Mouse (Mus musculus) forebrain, embryonic 11.5 days (tissue): Measurements from ENCODE around the gene Nrbf2. TPM values are rescaled to one million over a fixed set of nuclear protein-coding genes. Genes with fewer than 3 reads are reported as not detected.

Source experiments
- ATAC-seq: fragments of 200-750 bp; cut with Nextera tagmentation; replicated peaks from 2 replicates; pipeline ENCODE4 v1.8.0; 2017; ENCODE audit warnings: moderate TSS enrichment; ENCODE audit not compliant: low FRiP score
- DNase-seq: peaks from one replicate; pipeline ENCODE4 v3.0.0-alpha.2; 2017; ENCODE audit warnings: low spot score
- H3K27ac ChIP-seq: fragments of 300-500 bp; sonication (generic); 2 replicates; pipeline ENCODE4 v1.5.1; 2014; ENCODE audit warnings: low read depth, low read length
- H3K27me3 ChIP-seq: fragments of 300-500 bp; sonication (generic); 2 replicates; pipeline ENCODE4 v1.6.1; 2014; ENCODE audit warnings: mild to moderate bottlenecking, low read length, mixed read lengths; ENCODE audit not compliant: control insufficient read depth, insufficient read depth
- H3K36me3 ChIP-seq: fragments of 300-500 bp; sonication (generic); 2 replicates; pipeline ENCODE4 v1.6.1; 2014; ENCODE audit warnings: mild to moderate bottlenecking, low read length, moderate library complexity, mixed read lengths; ENCODE audit not compliant: control insufficient read depth, insufficient read depth
- H3K4me1 ChIP-seq: fragments of 300-500 bp; sonication (generic); replicated peaks from 2 replicates; pipeline ENCODE4 v1.6.1; 2014; ENCODE audit warnings: low read length, mixed read lengths; ENCODE audit not compliant: control insufficient read depth, insufficient read depth
- H3K4me2 ChIP-seq: fragments of 300-500 bp; sonication (generic); 2 replicates; pipeline ENCODE4 v1.6.1; 2014; ENCODE audit warnings: low read depth, mild to moderate bottlenecking, low read length, moderate library complexity, mixed read lengths; ENCODE audit not compliant: severe bottlenecking
- H3K4me3 ChIP-seq: fragments of 300-500 bp; sonication (generic); 2 replicates; pipeline ENCODE4 v1.5.1; 2014; ENCODE audit warnings: low read depth, low read length
- H3K9ac ChIP-seq: fragments of 300-500 bp; sonication (generic); 2 replicates; pipeline ENCODE4 v1.6.1; 2014; ENCODE audit warnings: low read length
- H3K9me3 ChIP-seq: fragments of 300-500 bp; sonication (generic); 2 replicates; pipeline ENCODE4 v1.6.1; 2016; ENCODE audit warnings: low read length, mixed read lengths; ENCODE audit not compliant: control insufficient read depth
- WGBS: fragments of 180-500 bp; shearing (Covaris S2); extraction: QIAGEN DNeasy Blood & Tissue Kit; methylation state at CpG from one replicate; pipeline ENCODE4 v1.1.7; 2014; 5-methylcytosine and 5-hydroxymethylcytosine counted together
- polyA plus RNA-seq: library from polyadenylated mRNA; unstranded; fragments of >200 nt; fragmentation: Nextera tagmentation; extraction: Ambion mirVana; gene quantifications from 2 replicates; pipeline ENCODE4 v1.2.1, GENCODE M21; 2014

Gene Nrbf2
- polyA plus RNA-seq, 1 experiment from 2014 or later: 44.3 TPM

- Histone ChIP-seq H3K4me2 (no peak overlapping the region), H3K9me3 (no peaks in the 10 kb centered on the region), H3K27ac (no peak overlapping the region), H3K9ac (no peak overlapping the region), H3K27me3 (no peaks in the 10 kb centered on the region), H3K36me3 (peaks cover 2% of the 10 kb centered on the region; the same call in 1 of the 2 replicates), H3K4me3 (no peak overlapping the region), H3K4me1 (no peaks in the 10 kb centered on the region)
- DNase-seq (no peak), ATAC-seq (no peak)
- 87% methylated on average over 4 of the region's 4 CpGs for WGBS
These were observed 64.9 kb downstream of the Nrbf2 start for GRCm38 (mm10) chr10:67220251-67220650.

GRCm38 (mm10) chr10:67218873-67219565 lies 66.1 kb downstream of the Nrbf2 start:
- ATAC-seq: no peak

GRCm38 (mm10) chr10:67216872-67217271 lies 68.2 kb downstream of the Nrbf2 start:
- no peaks in the 10 kb centered on the region for H3K4me1 ChIP-seq
- DNase-seq: no peak
- H3K27me3 ChIP-seq: no peaks in the 10 kb centered on the region
- no peak overlapping the region for H3K27ac ChIP-seq
- WGBS: 88% methylated on average over 3 of the region's 3 CpGs
- H3K9ac ChIP-seq: no peak overlapping the region
- no peak overlapping the region for H3K4me3 ChIP-seq
- H3K9me3 ChIP-seq: no peaks in the 10 kb centered on the region
- H3K36me3 ChIP-seq: no peaks in the 10 kb centered on the region; the same call in 1 of the 2 replicates
- H3K4me2 ChIP-seq: no peak overlapping the region
- no peak for ATAC-seq

More at GRCm38 (mm10) chr10:67218873-67219565, 66.1 kb downstream of the Nrbf2 start:
- Histone ChIP-seq H3K4me3 (no peak overlapping the region), H3K4me2 (no peak overlapping the region), H3K27ac (no peak overlapping the region), H3K4me1 (no peaks in the 10 kb centered on the region), H3K36me3 (peaks cover 2% of the 10 kb centered on the region; the same call in 1 of the 2 replicates), H3K27me3 (no peaks in the 10 kb centered on the region), H3K9ac (no peak overlapping the region), H3K9me3 (no peaks in the 10 kb centered on the region)
- 94% methylated on average over 18 of the region's 18 CpGs for WGBS
- DNase-seq: no peak

Other genes starting within 250 kb of the Nrbf2 start
- gene Jmjd1c, start 189.2 kb downstream of the Nrbf2 start, polyA plus RNA-seq: 53.1 and 55.7 TPM in 2 replicates
- gene Reep3, start 188.4 kb downstream of the Nrbf2 start, polyA plus RNA-seq: 44.6 and 48.4 TPM in 2 replicates